Mouse (Mus musculus): ENCODE results near the gene Calm2. TPM values are rescaled to one million over a fixed set of nuclear protein-coding genes. Genes with fewer than 3 reads are reported as not detected.

Calm2 gene
- polyA plus RNA-seq, 1 experiment, result 1,155 TPM

GRCm38 (mm10) chr17:87460669-87461498 is 14.1 kb upstream of the Calm2 start:
- no peak overlapping the region for H3K4me3 ChIP-seq (ENCODE audit: insufficient read depth, low read length)
- peaks cover 15% of the 10 kb centered on the region for H3K4me1 ChIP-seq (ENCODE audit: control insufficient read depth, insufficient read depth, low read length)
- peak overlapping the region; percentile 95 for H3K27ac ChIP-seq (ENCODE audit: insufficient read depth, low read length)
- TF ChIP-seq POLR2A (IDR thresholded peaks at IDR 0.05; ENCODE audit: low read depth, low read length), result no peak
- no peak for TF ChIP-seq CTCF (IDR thresholded peaks at IDR 0.05; ENCODE audit: borderline replicate concordance, insufficient read depth, low read length)

GRCm38 (mm10) chr17:87459750-87460668 is 13.3 kb upstream of the Calm2 start:
- H3K27ac ChIP-seq (ENCODE audit: insufficient read depth, low read length), result peak overlapping the region; percentile 95
- TF ChIP-seq CTCF (IDR thresholded peaks at IDR 0.05; ENCODE audit: borderline replicate concordance, insufficient read depth, low read length) (no peak), POLR2A (IDR thresholded peaks at IDR 0.05; ENCODE audit: low read depth, low read length) (peak; percentile 35; the same call in 1 of the 2 replicates)
- no peak overlapping the region for H3K4me3 ChIP-seq (ENCODE audit: insufficient read depth, low read length)
- H3K4me1 ChIP-seq (ENCODE audit: control insufficient read depth, insufficient read depth, low read length), result peaks cover 15% of the 10 kb centered on the region

GRCm38 (mm10) chr17:87458911-87459749 is 12.4 kb upstream of the Calm2 start:
- no peak overlapping the region for H3K4me3 ChIP-seq (ENCODE audit: insufficient read depth, low read length)
- no peak for TF ChIP-seq CTCF (IDR thresholded peaks at IDR 0.05; ENCODE audit: borderline replicate concordance, insufficient read depth, low read length)
- peak; percentile 84 for TF ChIP-seq POLR2A (IDR thresholded peaks at IDR 0.05; ENCODE audit: low read depth, low read length)
- peaks cover 15% of the 10 kb centered on the region for H3K4me1 ChIP-seq (ENCODE audit: control insufficient read depth, insufficient read depth, low read length)
- peak overlapping the region; percentile 96 for H3K27ac ChIP-seq (ENCODE audit: insufficient read depth, low read length)

- no peak overlapping the region for H3K4me3 ChIP-seq (ENCODE audit: insufficient read depth, low read length)
Observed at GRCm38 (mm10) chr17:87457961-87458360, 11.2 kb upstream of the Calm2 start.

GRCm38 (mm10) chr17:87454121-87454520 is 7.4 kb upstream of the Calm2 start:
- Histone ChIP-seq H3K4me3 (ENCODE audit: insufficient read depth, low read length) (no peak overlapping the region), H3K4me1 (ENCODE audit: control insufficient read depth, insufficient read depth, low read length) (peaks cover 6% of the 10 kb centered on the region; the same call in 1 of the 2 replicates), H3K27ac (ENCODE audit: insufficient read depth, low read length) (no peak overlapping the region)
- TF ChIP-seq CTCF (IDR thresholded peaks at IDR 0.05; ENCODE audit: borderline replicate concordance, insufficient read depth, low read length) (no peak), POLR2A (IDR thresholded peaks at IDR 0.05; ENCODE audit: low read depth, low read length) (no peak)

More at GRCm38 (mm10) chr17:87457961-87458360, 11.2 kb upstream of the Calm2 start:
- peak overlapping the region; percentile 96 for H3K27ac ChIP-seq (ENCODE audit: insufficient read depth, low read length)
- TF ChIP-seq POLR2A (IDR thresholded peaks at IDR 0.05; ENCODE audit: low read depth, low read length) (no peak), CTCF (IDR thresholded peaks at IDR 0.05; ENCODE audit: borderline replicate concordance, insufficient read depth, low read length) (no peak)
- H3K4me1 ChIP-seq (ENCODE audit: control insufficient read depth, insufficient read depth, low read length), result peaks cover 15% of the 10 kb centered on the region

GRCm38 (mm10) chr17:87453336-87453735 is 6.6 kb upstream of the Calm2 start:
- Histone ChIP-seq H3K4me3 (ENCODE audit: insufficient read depth, low read length) (no peak overlapping the region), H3K4me1 (ENCODE audit: control insufficient read depth, insufficient read depth, low read length) (peaks cover 4% of the 10 kb centered on the region; the same call in 1 of the 2 replicates), H3K27ac (ENCODE audit: insufficient read depth, low read length) (no peak overlapping the region)
- TF ChIP-seq POLR2A (IDR thresholded peaks at IDR 0.05; ENCODE audit: low read depth, low read length) (no peak), CTCF (IDR thresholded peaks at IDR 0.05; ENCODE audit: borderline replicate concordance, insufficient read depth, low read length) (no peak)

- Histone ChIP-seq H3K4me1 (ENCODE audit: control insufficient read depth, insufficient read depth, low read length) (peaks cover 2% of the 10 kb centered on the region; the same call in 1 of the 2 replicates), H3K27ac (ENCODE audit: insufficient read depth, low read length) (no peak overlapping the region)
- TF ChIP-seq POLR2A (IDR thresholded peaks at IDR 0.05; ENCODE audit: low read depth, low read length) (no peak), CTCF (IDR thresholded peaks at IDR 0.05; ENCODE audit: borderline replicate concordance, insufficient read depth, low read length) (no peak)
Observed at GRCm38 (mm10) chr17:87448881-87449280, 2.1 kb upstream of the Calm2 start.

GRCm38 (mm10) chr17:87448339-87448738 is 1.6 kb upstream of the Calm2 start:
- peaks cover 4% of the 10 kb centered on the region for H3K4me1 ChIP-seq (ENCODE audit: control insufficient read depth, insufficient read depth, low read length)
- H3K4me3 ChIP-seq (ENCODE audit: insufficient read depth, low read length), result no peak overlapping the region
- TF ChIP-seq CTCF (IDR thresholded peaks at IDR 0.05; ENCODE audit: borderline replicate concordance, insufficient read depth, low read length), result no peak
- no peak for TF ChIP-seq POLR2A (IDR thresholded peaks at IDR 0.05; ENCODE audit: low read depth, low read length)
- no peak overlapping the region for H3K27ac ChIP-seq (ENCODE audit: insufficient read depth, low read length)

More at GRCm38 (mm10) chr17:87448881-87449280, 2.1 kb upstream of the Calm2 start:
- H3K4me3 ChIP-seq (ENCODE audit: insufficient read depth, low read length), result no peak overlapping the region
